9 mouse cellular contexts compared by ENCODE assay signal in the genomic region with DNA sequence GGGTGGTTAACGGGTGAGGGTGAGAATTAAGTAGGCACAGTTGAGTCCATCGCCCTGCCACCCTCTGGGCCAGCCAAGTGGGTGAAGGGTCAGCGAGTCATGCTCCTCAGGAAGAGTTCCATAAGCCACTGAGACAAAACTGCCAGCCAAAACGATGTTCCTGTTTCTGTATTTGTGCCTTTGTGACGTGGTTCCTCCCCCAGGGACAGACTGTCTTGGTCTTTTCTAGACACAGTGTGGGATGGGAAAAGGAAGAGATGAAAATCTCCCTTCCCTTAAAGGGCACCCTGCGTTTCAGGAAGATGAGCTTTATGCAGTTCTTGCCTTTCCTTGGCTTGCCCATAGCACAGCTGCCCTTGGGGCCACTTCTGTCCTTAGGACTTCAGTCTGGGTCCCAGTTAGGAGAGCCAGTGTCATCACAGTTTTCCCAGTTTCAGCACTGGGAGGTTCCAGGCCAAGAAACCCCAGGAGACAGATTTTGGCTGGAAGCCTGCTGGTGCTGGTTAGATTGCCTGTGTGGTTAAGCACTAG. TPM values are rescaled to one million over a fixed set of nuclear protein-coding genes. Genes with fewer than 3 reads are reported as not detected.
DNase-seq lines count a peak whose midpoint lies in the region; TF ChIP-seq lines count a peak whose summit lies in the region.
"Had no signal": no experiment of that assay in that cellular context is flagged by ENCODE, and none has a peak within 500 bp of the region (broad histone marks: within the 10 kb centered on the region; RNA-seq: fewer than 3 reads in every experiment).

No protein-coding gene starts in this region.

- 24% methylated on average over 6 of the region's 6 CpGs for WGBS in lung, adult 2 months

- peak; percentile 15 to 17 for DNase-seq in cerebellum, adult 18-20 months
- DNase-seq in cerebellum, adult 8-10 months, result no peak
- DNase-seq in MN1 (ENCODE audit: low spot score), result peak; percentile 48
- peak; percentile 80 for DNase-seq in gastrocnemius, adult 2 months
- peak; percentile 76 for DNase-seq in layer of hippocampus, adult 11-12 months (ENCODE audit: low spot score)
- peak; percentile 57 for DNase-seq in lung, adult 2 months
- peak; percentile 21 to 78 for DNase-seq in urinary bladder, postnatal 36 days (ENCODE audit: low spot score in 2 of 2)
- no peak for DNase-seq in retina, postnatal 1 day

- peak overlapping the region; percentile 87 for H3K27ac ChIP-seq in gastrocnemius, adult 2 months

- H3K4me3 ChIP-seq in gastrocnemius, adult 2 months, result peak overlapping the region; percentile 5; the same call in 1 of the 2 replicates
- H3K4me3 ChIP-seq in lung, adult 2 months (replicated peaks; ENCODE audit: extremely low read depth, low read depth, low read length), result no peak overlapping the region

- intact Hi-C loops in gastrocnemius, adult 2 months (cut with DNase I), result no loop called here

- TF ChIP-seq CTCF in gastrocnemius, adult 2 months (IDR thresholded peaks at IDR 0.05), result no peak
- TF ChIP-seq CTCF in lung, adult 2 months (IDR thresholded peaks at IDR 0.05; ENCODE audit: insufficient read depth, low read length), result no peak

- TF ChIP-seq POLR2A in lung, adult 2 months (IDR thresholded peaks at IDR 0.05; ENCODE audit: borderline replicate concordance, extremely low read depth, low read depth, low read length), result no peak; the same call in 1 of the 2 replicates

- peaks cover 32% of the 10 kb centered on the region for H3K4me1 ChIP-seq in lung, adult 2 months (ENCODE audit: control insufficient read depth, insufficient read depth, low read length)

RNA-seq across cellular contexts. Expression of gene Ucp3, which starts 11.1 kb away (rescaled TPM):
- 100 to 1,000 TPM; 141 to 174 TPM for total RNA-seq in gastrocnemius, adult 2 months (2021)
- 5.0 and 7.8 TPM in 2 replicates for polyA plus RNA-seq in lung, adult 2 months (2012; rRNA removed)
- polyA plus RNA-seq: embryonic facial prominence, embryonic 11.5 days had no signal

RNA-seq across cellular contexts. Expression of gene Ucp2, which starts 31.5 kb away (rescaled TPM):
- total RNA-seq in gastrocnemius, adult 2 months (2021), result 10 to 100 TPM; 17.4 to 27.2 TPM
- 467 and 695 TPM in 2 replicates for polyA plus RNA-seq in lung, adult 2 months (2012; rRNA removed)

RNA-seq across cellular contexts. Expression of gene Dnajb13, which starts 53.1 kb away (rescaled TPM):
- total RNA-seq in gastrocnemius, adult 2 months (2021), result not detected
- 8.3 and 15.2 TPM in 2 replicates for polyA plus RNA-seq in lung, adult 2 months (2012; rRNA removed)

Comparison
In these comparisons a context has a peak if more than half of its experiments do, and no peak if none do; other contexts are left out.
1. DNase-seq: peak in cerebellum, adult 18-20 months (2 of 2), MN1 (single experiment), gastrocnemius, adult 2 months (single experiment), layer of hippocampus, adult 11-12 months (single experiment), lung, adult 2 months (single experiment) and urinary bladder, postnatal 36 days (2 of 2); none in cerebellum, adult 8-10 months (single experiment) and retina, postnatal 1 day (single experiment).